Mouse (Mus musculus) hindbrain, embryonic 10.5 days (tissue): ENCODE data around the gene Pank1. TPM values are rescaled to one million over a fixed set of nuclear protein-coding genes. Genes with fewer than 3 reads are reported as not detected.

Source experiments
- DNase-seq: peaks from one replicate; pipeline ENCODE4 v3.0.0-alpha.2; 2017; ENCODE audit warnings: low spot score
- H3K27ac ChIP-seq: fragments of 300-500 bp; sonication (generic); 2 replicates; pipeline ENCODE4 v1.5.1; 2016; ENCODE audit warnings: mild to moderate bottlenecking, moderate library complexity
- H3K27me3 ChIP-seq: fragments of 300-500 bp; sonication (generic); 2 replicates; pipeline ENCODE4 v1.6.1; 2016; ENCODE audit warnings: mild to moderate bottlenecking; ENCODE audit not compliant: poor library complexity, insufficient read depth, severe bottlenecking
- H3K36me3 ChIP-seq: fragments of 300-500 bp; sonication (generic); 2 replicates; pipeline ENCODE4 v1.6.1; 2016; ENCODE audit warnings: mild to moderate bottlenecking, moderate library complexity
- H3K4me1 ChIP-seq: fragments of 300-500 bp; sonication (generic); replicated peaks from 2 replicates; pipeline ENCODE4 v1.6.1; 2016; ENCODE audit warnings: mild to moderate bottlenecking
- H3K4me3 ChIP-seq: fragments of 300-500 bp; sonication (generic); 2 replicates; pipeline ENCODE4 v1.5.1; 2016; ENCODE audit warnings: mild to moderate bottlenecking, moderate library complexity
- H3K9me3 ChIP-seq: fragments of 300-500 bp; sonication (generic); 2 replicates; pipeline ENCODE4 v1.6.1; 2016; ENCODE audit warnings: mild to moderate bottlenecking, moderate library complexity
- WGBS: fragments of 180-500 bp; shearing (Covaris S2); methylation state at CpG from one replicate; pipeline ENCODE4 v1.1.7; 2016; 5-methylcytosine and 5-hydroxymethylcytosine counted together
- polyA plus RNA-seq: library from polyadenylated mRNA; unstranded; fragments of >200 nt; fragmentation: Nextera tagmentation; extraction: Ambion mirVana; gene quantifications from 2 replicates; pipeline ENCODE4 v1.2.1, GENCODE M21; 2016

Pank1 gene
- polyA plus RNA-seq, 1 experiment from 2014 or later, result 5.6 TPM

DNA sequence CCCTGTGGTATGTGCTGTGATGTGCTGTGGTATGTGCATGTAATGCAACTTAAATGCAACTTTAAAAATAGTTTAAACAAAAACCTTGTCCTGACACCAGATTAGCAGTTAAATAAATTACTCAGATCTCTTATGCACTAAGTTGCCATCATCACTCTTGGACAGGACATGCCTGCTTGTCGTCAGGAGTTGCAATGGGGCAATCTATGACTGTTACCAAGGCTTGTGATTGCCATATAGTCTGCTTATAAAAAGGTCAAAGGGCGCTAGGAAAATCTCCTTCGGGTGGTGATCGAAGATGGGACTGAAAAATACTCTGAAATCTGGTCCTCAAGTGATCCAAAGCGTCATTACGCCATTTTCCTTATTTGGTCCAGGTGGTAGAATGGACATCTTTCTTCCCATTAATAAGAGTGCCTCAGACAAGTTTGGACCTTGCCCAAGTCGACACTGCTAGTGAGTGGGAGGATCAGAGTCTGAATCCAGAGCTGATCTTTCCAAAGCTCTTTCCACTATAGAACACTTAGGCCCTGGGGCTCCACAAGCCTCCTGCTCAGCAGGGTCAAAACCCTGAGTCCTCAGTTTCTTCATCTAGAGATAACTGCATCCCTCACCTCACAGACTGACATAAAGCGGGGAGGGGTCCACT lies 11.0 kb downstream of the Pank1 start:
- H3K27me3 ChIP-seq, result no peaks in the 10 kb centered on the region
- DNase-seq, result no peak
- H3K9me3 ChIP-seq, result no peaks in the 10 kb centered on the region
- H3K4me1 ChIP-seq, result no peaks in the 10 kb centered on the region
- H3K27ac ChIP-seq, result no peak overlapping the region
- no peaks in the 10 kb centered on the region for H3K36me3 ChIP-seq
- 93% methylated on average over 8 of the region's 8 CpGs for WGBS
- no peak overlapping the region for H3K4me3 ChIP-seq

DNA sequence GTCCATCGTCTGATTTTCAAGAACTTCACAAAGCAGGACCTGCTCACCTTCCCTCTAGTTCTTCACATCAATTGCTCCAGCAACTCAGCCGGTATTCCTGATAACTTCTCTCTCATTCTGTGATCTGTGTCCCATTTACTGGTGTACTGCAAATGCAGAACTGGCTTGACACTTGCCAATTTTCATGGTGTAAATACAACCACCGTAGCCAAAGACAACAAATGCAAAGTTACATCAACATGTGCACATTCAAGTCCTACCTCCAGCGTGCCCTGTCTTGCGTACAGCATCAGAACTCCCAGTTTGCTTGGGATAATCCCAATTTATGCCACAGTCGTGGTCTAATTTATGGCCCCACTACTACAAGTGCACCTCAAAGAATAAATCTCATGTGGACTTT lies 15.5 kb downstream of the Pank1 start:
- Histone ChIP-seq H3K27me3 (no peaks in the 10 kb centered on the region), H3K4me3 (no peak overlapping the region), H3K36me3 (no peaks in the 10 kb centered on the region), H3K27ac (no peak overlapping the region), H3K4me1 (peaks cover 6% of the 10 kb centered on the region; the same call in 1 of the 2 replicates), H3K9me3 (no peaks in the 10 kb centered on the region)
- no peak for DNase-seq
- 93% methylated on average over 6 of the region's 6 CpGs for WGBS

DNA sequence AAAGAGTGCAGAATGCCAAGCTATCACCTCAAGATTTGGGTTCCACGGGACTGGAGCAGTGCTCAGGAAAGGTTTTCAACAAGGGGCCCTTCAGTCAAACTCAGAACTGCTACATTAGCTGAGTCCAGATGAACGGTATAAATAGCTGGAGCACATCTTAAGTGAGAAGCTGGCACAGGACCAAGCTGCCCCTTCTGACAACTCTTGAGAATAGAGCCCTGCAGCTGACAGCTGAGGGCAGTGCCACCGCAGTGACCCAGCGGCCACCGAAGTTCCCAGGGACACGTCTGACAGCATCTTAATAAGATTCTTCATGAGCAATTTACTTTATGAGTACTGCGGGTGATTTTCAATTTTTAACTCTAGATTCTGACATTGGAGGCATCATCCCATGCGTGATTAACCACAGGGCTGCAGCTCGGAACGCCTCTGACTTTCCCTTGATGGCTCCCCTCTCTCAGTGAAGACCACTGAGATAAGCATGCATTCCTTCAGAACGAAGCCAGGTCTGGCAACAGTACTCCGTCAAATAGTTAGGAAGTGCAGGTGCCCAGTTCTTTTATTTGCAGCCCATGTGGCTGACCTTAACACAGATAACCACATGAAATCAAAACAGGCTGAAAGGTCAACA lies 23.1 kb downstream of the Pank1 start:
- H3K9me3 ChIP-seq, result no peaks in the 10 kb centered on the region
- H3K4me3 ChIP-seq, result no peak overlapping the region
- no peaks in the 10 kb centered on the region for H3K27me3 ChIP-seq
- WGBS, result 88% methylated on average over 12 of the region's 12 CpGs
- H3K36me3 ChIP-seq, result no peaks in the 10 kb centered on the region
- H3K27ac ChIP-seq, result no peak overlapping the region
- no peak for DNase-seq
- peaks cover 6% of the 10 kb centered on the region; the same call in 1 of the 2 replicates for H3K4me1 ChIP-seq

DNA sequence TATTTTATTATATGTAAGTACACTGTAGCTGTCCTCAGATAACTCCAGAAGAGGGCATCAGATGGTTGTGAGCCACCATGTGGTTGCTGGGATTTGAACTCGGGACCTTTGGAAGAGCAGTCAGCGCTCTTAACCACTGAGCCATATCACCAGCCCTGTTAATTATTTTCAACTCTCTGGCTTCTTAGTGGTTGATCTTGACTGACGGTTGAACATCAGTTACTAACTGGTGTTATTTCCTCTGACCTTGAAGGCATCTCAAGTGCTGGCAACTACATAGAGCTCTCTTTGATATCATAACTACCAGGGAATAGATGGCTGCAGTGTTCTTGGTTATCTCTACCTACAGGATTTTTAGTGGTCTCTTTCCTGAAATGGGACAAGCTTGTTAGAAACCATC lies 28.1 kb downstream of the Pank1 start:
- Histone ChIP-seq H3K27ac (no peak overlapping the region), H3K4me1 (no peaks in the 10 kb centered on the region), H3K9me3 (peaks cover 6% of the 10 kb centered on the region; the same call in 1 of the 2 replicates), H3K27me3 (no peaks in the 10 kb centered on the region), H3K4me3 (no peak overlapping the region), H3K36me3 (0 out of 2 replicates have a peak, but pooled peaks cover 5% of the 10 kb centered on the region)
- DNase-seq, result no peak
- 95% methylated on average over 3 of the region's 3 CpGs for WGBS

DNA sequence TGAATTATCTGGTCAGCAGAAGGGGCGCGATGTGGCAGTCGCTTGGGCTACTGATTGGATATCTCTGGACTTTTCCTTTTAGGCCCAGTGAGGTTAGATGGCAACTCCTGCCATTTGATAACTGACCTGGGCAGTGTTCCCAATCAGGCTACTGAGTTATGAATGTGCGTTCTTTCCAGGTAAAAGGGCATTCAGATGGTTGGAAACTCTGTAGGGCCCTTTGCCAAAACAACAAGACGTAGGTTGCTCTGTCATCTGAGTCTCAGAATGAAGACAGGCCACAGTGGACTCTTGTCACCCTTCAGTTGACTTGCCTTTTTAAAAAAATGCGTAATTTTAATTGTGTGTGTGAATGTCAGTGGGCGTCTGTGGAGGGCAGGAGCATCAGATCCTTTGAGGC lies 29.8 kb downstream of the Pank1 start:
- Histone ChIP-seq H3K36me3 (0 out of 2 replicates have a peak, but pooled peaks cover 5% of the 10 kb centered on the region), H3K27me3 (no peaks in the 10 kb centered on the region), H3K4me1 (no peaks in the 10 kb centered on the region), H3K4me3 (no peak overlapping the region), H3K27ac (no peak overlapping the region), H3K9me3 (peaks cover 6% of the 10 kb centered on the region; the same call in 1 of the 2 replicates)
- DNase-seq, result no peak
- WGBS, result 93% methylated on average over 7 of the region's 7 CpGs

DNA sequence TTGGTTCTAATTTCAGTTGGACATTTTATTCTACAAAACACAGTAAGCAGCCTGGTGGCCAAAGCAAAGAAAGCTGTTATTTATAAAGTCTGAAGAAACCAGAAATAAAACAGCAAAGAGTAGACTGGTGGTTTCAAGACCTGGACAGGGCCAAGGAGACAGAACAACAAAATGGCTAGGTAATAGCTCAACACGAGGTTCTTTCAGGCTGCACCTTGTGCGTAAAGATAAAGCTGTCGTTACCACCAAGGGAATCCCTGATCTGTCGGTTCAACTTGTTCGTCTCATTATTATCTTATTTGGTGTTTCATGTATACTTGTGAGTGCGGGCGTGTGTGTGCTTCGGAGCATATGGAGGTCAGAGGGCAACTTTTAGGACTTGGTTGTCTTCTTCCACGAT lies 31.1 kb downstream of the Pank1 start:
- no peaks in the 10 kb centered on the region for H3K27me3 ChIP-seq
- H3K4me1 ChIP-seq, result no peaks in the 10 kb centered on the region
- WGBS, result 92% methylated on average over 9 of the region's 9 CpGs
- H3K4me3 ChIP-seq, result no peak overlapping the region
- H3K36me3 ChIP-seq, result 0 out of 2 replicates have a peak, but pooled peaks cover 5% of the 10 kb centered on the region
- no peak overlapping the region for H3K27ac ChIP-seq
- H3K9me3 ChIP-seq, result peaks cover 6% of the 10 kb centered on the region; the same call in 1 of the 2 replicates
- DNase-seq, result no peak

DNA sequence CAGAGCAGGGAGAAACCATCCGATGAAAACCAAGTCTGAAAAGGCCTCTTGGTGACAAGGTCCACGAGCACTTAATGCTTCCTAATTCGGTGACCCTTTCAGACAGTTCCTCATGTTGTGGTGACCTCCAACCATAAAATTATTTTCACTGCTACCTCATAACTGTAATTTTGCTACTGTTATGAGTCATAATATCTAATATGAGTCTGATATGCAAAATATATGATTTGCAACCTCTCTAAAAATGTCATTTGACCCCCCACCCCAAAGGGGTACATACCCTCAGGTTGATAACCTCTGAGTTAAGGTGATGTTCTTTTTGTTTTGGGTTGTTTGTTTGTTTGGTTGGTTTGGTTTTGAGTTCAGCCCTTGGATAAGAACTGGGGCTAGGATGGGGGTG lies 32.2 kb downstream of the Pank1 start:
- Histone ChIP-seq H3K27me3 (no peaks in the 10 kb centered on the region), H3K4me3 (no peak overlapping the region)
- 88% methylated on average over 3 of the region's 3 CpGs for WGBS

DNA sequence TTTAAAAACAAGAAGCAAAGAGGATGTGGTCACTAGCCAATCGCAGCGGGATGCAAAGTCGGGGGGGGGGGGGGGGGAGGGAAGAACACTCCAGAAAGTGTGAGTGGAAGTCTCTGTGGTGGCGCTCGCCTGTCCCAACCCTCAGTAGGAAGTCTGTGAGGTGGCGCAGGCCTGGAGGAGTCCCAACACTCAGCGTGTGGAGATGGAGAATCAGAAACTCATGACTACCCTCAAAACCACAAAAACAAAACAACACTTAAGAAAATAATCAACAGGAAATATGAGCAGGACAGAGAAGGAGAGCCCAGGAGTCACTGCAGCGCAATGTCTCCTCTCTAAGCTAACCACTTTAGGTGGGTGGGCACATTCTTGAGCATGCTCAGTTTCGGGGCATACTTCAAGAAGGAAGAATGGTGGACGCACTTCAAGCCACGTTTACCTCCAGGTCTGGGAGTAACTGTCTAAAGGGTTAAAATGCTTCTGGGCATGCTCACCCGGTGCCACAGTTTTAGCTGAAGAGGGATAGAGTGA lies 32.7 kb downstream of the Pank1 start:
- no peaks in the 10 kb centered on the region for H3K27me3 ChIP-seq
- no peak overlapping the region for H3K27ac ChIP-seq
- DNase-seq, result no peak
- 0 out of 2 replicates have a peak, but pooled peaks cover 5% of the 10 kb centered on the region for H3K36me3 ChIP-seq
- peaks cover 6% of the 10 kb centered on the region; the same call in 1 of the 2 replicates for H3K9me3 ChIP-seq
- no peak overlapping the region for H3K4me3 ChIP-seq
- H3K4me1 ChIP-seq, result 0 out of 2 replicates have a peak, but pooled peaks cover 5% of the 10 kb centered on the region
- WGBS, result 55% methylated on average over 12 of the region's 12 CpGs

More for the DNA sequence above, 32.2 kb downstream of the Pank1 start:
- Histone ChIP-seq H3K9me3 (peaks cover 6% of the 10 kb centered on the region; the same call in 1 of the 2 replicates), H3K27ac (no peak overlapping the region), H3K36me3 (0 out of 2 replicates have a peak, but pooled peaks cover 5% of the 10 kb centered on the region), H3K4me1 (0 out of 2 replicates have a peak, but pooled peaks cover under 1% of the 10 kb centered on the region)
- no peak for DNase-seq

DNA sequence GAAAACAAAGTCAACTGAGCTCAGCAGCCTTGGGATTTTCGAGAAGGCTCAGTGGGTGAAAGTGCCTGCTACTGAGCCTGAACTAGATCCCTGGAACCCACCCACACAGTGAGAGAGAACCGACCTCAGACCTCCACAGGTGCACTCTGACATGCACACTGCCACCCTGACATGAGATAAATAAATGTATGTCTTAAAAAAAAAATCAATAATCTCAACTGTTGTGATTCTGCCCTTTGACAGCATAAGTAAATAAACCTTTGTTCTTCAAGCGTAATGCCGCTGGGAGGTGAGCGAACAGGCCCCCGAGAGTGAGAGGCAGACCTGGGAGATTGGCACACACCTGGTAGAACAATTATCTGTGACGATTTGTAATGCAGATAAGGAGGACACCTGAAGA lies 33.2 kb downstream of the Pank1 start:
- WGBS, result 61% methylated on average over 7 of the region's 7 CpGs
- H3K4me3 ChIP-seq, result no peak overlapping the region
- no peak for DNase-seq
- peaks cover 5% of the 10 kb centered on the region; the same call in 1 of the 2 replicates for H3K36me3 ChIP-seq
- peaks cover 6% of the 10 kb centered on the region; the same call in 1 of the 2 replicates for H3K9me3 ChIP-seq
- no peaks in the 10 kb centered on the region for H3K27me3 ChIP-seq
- 0 out of 2 replicates have a peak, but pooled peaks cover 5% of the 10 kb centered on the region for H3K4me1 ChIP-seq
- H3K27ac ChIP-seq, result no peak overlapping the region

DNA sequence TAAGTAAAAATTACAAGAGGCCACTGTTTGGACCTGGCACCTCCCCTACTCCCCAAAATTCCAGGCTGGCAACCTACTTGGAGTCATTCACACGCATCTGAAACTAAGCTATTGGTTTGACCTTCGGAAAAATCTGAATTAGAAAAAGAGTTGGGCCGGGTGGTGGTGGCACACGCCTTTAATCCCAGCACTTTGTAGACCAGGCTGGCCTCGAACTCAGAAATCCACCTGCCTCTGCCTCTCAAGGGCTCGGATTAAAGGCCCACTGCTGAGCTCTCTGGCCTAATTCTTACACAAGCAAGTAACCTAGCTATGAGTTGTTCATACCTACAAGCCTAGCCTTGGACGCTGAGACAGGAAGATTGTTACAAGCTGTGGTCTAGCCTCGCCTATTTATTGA lies 33.9 kb downstream of the Pank1 start:
- H3K9me3 ChIP-seq, result 0 out of 2 replicates have a peak, but pooled peaks cover 4% of the 10 kb centered on the region
- no peak overlapping the region for H3K27ac ChIP-seq
- peaks cover 12% of the 10 kb centered on the region for H3K36me3 ChIP-seq
- H3K4me1 ChIP-seq, result 0 out of 2 replicates have a peak, but pooled peaks cover 5% of the 10 kb centered on the region
- H3K4me3 ChIP-seq, result no peak overlapping the region
- 93% methylated on average over 8 of the region's 8 CpGs for WGBS
- no peaks in the 10 kb centered on the region for H3K27me3 ChIP-seq
- no peak for DNase-seq

DNA sequence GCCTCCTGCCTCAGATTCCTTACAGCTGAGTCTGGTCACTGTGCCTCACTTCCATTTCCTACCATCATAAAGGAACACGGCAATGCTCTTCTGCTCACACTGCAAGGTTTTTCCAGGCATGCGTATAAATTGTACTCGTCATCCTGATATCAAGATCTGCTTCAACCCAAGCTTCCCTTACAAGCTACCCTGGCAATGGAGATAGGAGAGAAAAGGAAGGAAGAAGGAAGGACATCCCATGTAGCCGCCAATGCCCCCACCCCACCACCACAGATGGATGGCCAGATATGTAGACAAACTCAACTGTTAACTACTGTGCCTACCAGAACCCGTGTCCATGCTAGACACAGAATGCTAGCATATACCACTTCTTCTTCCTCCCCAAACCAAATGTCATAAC lies 34.5 kb downstream of the Pank1 start:
- no peak overlapping the region for H3K4me3 ChIP-seq
- WGBS, result 86% methylated on average over 5 of the region's 5 CpGs
- no peak overlapping the region for H3K27ac ChIP-seq
- no peaks in the 10 kb centered on the region for H3K9me3 ChIP-seq
- no peaks in the 10 kb centered on the region for H3K27me3 ChIP-seq
- H3K4me1 ChIP-seq, result 0 out of 2 replicates have a peak, but pooled peaks cover 5% of the 10 kb centered on the region
- no peak for DNase-seq
- peaks cover 13% of the 10 kb centered on the region for H3K36me3 ChIP-seq

DNA sequence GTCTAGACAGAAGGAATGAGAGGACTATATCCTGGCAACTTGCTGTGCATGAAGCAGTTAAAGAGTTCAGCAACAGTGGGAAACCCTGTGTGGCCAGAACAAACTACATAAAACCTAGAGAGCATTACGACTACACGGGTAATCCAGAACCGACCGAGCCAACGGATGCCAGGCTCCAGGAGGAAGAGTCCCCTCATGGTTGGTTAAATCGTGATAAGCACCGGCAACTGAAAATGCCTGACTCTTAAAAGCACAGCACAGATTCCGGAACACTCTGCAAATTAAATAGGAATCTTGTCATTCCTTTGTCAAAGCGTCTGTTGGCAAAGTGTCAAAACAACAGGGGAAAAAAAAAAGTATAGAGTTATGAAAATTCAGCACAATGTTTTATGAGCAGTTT lies 35.2 kb downstream of the Pank1 start:
- H3K27me3 ChIP-seq, result no peaks in the 10 kb centered on the region
- H3K9me3 ChIP-seq, result no peaks in the 10 kb centered on the region
- no peak overlapping the region for H3K27ac ChIP-seq
- H3K36me3 ChIP-seq, result peaks cover 19% of the 10 kb centered on the region
- no peak for DNase-seq
- 0 out of 2 replicates have a peak, but pooled peaks cover 5% of the 10 kb centered on the region for H3K4me1 ChIP-seq
- no peak overlapping the region for H3K4me3 ChIP-seq
- WGBS, result 89% methylated on average over 9 of the region's 9 CpGs
